Mouse (Mus musculus) hindbrain, embryonic 16.5 days (tissue): ENCODE results near the gene Ssbp3. TPM values are rescaled to one million over a fixed set of nuclear protein-coding genes. Genes with fewer than 3 reads are reported as not detected.

Source experiments
- ATAC-seq: fragments of 200-750 bp; cut with Nextera tagmentation; 2 replicates; pipeline ENCODE4 v1.8.0; 2017; ENCODE audit warnings: moderate TSS enrichment, moderate library complexity
- H3K27ac ChIP-seq: fragments of 300-500 bp; sonication (generic); 2 replicates; pipeline ENCODE4 v1.5.1; 2014; ENCODE audit warnings: low read depth, mild to moderate bottlenecking, control low read depth, low read length, moderate library complexity
- H3K27me3 ChIP-seq: fragments of 300-500 bp; sonication (generic); replicated peaks from 2 replicates; pipeline ENCODE4 v1.6.1; 2014; ENCODE audit warnings: low read length; ENCODE audit not compliant: control insufficient read depth, insufficient read depth
- H3K36me3 ChIP-seq: fragments of 300-500 bp; sonication (generic); 2 replicates; pipeline ENCODE4 v1.6.1; 2014; ENCODE audit warnings: mild to moderate bottlenecking, low read length, moderate library complexity, mixed read lengths; ENCODE audit not compliant: control insufficient read depth, insufficient read depth
- H3K4me1 ChIP-seq: fragments of 300-500 bp; sonication (generic); 2 replicates; pipeline ENCODE4 v1.6.1; 2014; ENCODE audit warnings: low read depth, low read length; ENCODE audit not compliant: control insufficient read depth, insufficient read depth
- H3K4me2 ChIP-seq: fragments of 300-500 bp; sonication (generic); 2 replicates; pipeline ENCODE4 v1.6.1; 2014; ENCODE audit warnings: mild to moderate bottlenecking, low read length, control low read depth, moderate library complexity
- H3K4me3 ChIP-seq: fragments of 300-500 bp; sonication (generic); 2 replicates; pipeline ENCODE4 v1.5.1; 2014; ENCODE audit warnings: mild to moderate bottlenecking, low read length, control low read depth, moderate library complexity
- H3K9ac ChIP-seq: fragments of 300-500 bp; sonication (generic); 2 replicates; pipeline ENCODE4 v1.6.1; 2014; ENCODE audit warnings: low read depth, mild to moderate bottlenecking, control low read depth, low read length, moderate library complexity
- H3K9me3 ChIP-seq: fragments of 300-500 bp; sonication (generic); 2 replicates; pipeline ENCODE4 v1.6.1; 2014; ENCODE audit warnings: mild to moderate bottlenecking, low read length, moderate library complexity; ENCODE audit not compliant: control insufficient read depth
- WGBS: fragments of 180-500 bp; shearing (Covaris S2); extraction: QIAGEN DNeasy Blood & Tissue Kit; methylation state at CpG from one replicate; pipeline ENCODE4 v1.1.7; 2014; 5-methylcytosine and 5-hydroxymethylcytosine counted together
- polyA plus RNA-seq: library from polyadenylated mRNA; unstranded; fragments of >200 nt; fragmentation: Nextera tagmentation; extraction: Ambion mirVana; gene quantifications from 2 replicates; pipeline ENCODE4 v1.2.1, GENCODE M21; 2015

The Ssbp3 gene
- polyA plus RNA-seq, 1 experiment from 2014 or later, result 82.9 TPM

DNA sequence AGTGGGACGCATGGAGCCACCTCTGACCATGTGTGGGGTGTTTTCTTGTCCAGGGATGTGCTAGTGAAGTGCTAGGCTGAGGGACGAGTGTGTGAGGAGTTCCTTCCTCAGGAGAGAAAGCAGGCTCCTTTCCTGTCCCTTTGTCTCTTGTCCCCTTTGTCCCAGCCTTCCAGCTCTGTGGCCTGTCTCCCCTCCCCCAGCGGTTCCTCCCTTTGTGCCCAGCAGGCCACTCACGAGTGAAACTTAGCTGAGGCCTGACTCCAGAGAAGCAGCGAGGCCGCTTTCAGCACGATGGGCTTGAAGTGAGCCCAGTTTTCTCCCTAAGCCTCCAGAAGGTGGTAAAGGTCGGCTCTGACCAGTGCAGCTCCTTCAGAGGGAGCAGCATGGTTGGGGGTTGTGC, 26.2 kb downstream of the Ssbp3 start:
- peak overlapping the region; percentile 33 for H3K9ac ChIP-seq
- H3K27ac ChIP-seq, result peak overlapping the region; percentile 59; the same call in 1 of the 2 replicates
- no peaks in the 10 kb centered on the region for H3K27me3 ChIP-seq
- no peaks in the 10 kb centered on the region for H3K9me3 ChIP-seq
- no peak for ATAC-seq
- no peak overlapping the region for H3K4me3 ChIP-seq
- no peak overlapping the region for H3K4me2 ChIP-seq
- 0 out of 2 replicates have a peak, but pooled peaks cover 2% of the 10 kb centered on the region for H3K36me3 ChIP-seq
- WGBS, result 9% methylated on average over 8 of the region's 8 CpGs
- peaks cover 68% of the 10 kb centered on the region for H3K4me1 ChIP-seq

- H3K27ac ChIP-seq, result peak overlapping the region; percentile 63; the same call in 1 of the 2 replicates
- no peaks in the 10 kb centered on the region for H3K9me3 ChIP-seq
- no peak for ATAC-seq
- peaks cover 86% of the 10 kb centered on the region for H3K4me1 ChIP-seq
- no peak overlapping the region for H3K4me3 ChIP-seq
- H3K4me2 ChIP-seq, result 0 out of 2 replicates have a peak overlapping the region, but pooled peaks have one; percentile 7
- 36% methylated on average over 8 of the region's 8 CpGs for WGBS
- no peaks in the 10 kb centered on the region for H3K27me3 ChIP-seq
- 0 out of 2 replicates have a peak, but pooled peaks cover 2% of the 10 kb centered on the region for H3K36me3 ChIP-seq
- peak overlapping the region; percentile 43; the same call in 1 of the 2 replicates for H3K9ac ChIP-seq
Measured at GRCm38 (mm10) chr4:106938506-106939222, 28.2 kb downstream of the Ssbp3 start.

DNA sequence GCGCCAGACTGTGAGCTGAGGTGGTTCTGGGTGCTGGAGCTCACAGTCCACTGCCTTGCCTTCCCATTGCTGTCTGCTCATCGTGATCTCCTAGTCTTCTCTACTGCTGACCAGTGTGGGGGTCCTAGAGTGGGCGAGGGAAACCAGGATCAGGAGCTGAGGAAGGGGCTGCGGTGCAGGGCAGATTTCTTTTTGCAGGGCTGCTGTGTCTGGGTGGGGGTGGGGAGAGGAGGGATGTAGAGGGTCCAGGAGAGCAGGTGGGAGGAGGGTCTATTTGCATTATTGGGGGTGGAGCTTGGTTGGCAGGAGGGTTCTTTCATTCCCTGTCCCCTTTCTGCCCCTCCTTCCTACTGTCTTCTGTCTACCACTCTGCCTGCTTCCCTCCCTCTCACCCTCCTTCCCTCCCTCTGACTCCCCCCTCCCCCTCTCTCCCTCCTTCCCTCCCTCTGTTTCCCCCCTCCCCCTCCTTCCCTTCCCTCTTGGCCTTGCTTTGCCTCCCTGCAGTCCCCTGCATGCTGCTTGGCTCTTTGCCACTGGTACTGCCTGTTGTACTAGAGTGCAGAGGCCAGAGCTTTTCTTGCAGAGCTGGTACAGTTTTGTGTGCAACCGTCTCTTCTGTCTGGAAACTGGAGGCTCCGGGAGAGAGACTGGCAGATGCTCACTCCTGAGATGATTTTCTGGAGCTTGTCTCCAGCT, 28.9 kb downstream of the Ssbp3 start:
- WGBS, result 9% methylated on average over 6 of the region's 6 CpGs
- H3K4me2 ChIP-seq, result 0 out of 2 replicates have a peak overlapping the region, but pooled peaks have one; percentile 7

GRCm38 (mm10) chr4:106939919-106940227, 29.4 kb downstream of the Ssbp3 start:
- no peak overlapping the region for H3K4me3 ChIP-seq
- peak overlapping the region; percentile 43 for H3K9ac ChIP-seq
- WGBS, result 31% methylated on average over 4 of the region's 4 CpGs
- H3K4me2 ChIP-seq, result no peak overlapping the region
- no peaks in the 10 kb centered on the region for H3K27me3 ChIP-seq
- peak; percentile 12; the same call in 1 of the 2 replicates for ATAC-seq
- H3K9me3 ChIP-seq, result no peaks in the 10 kb centered on the region
- H3K27ac ChIP-seq, result peak overlapping the region; percentile 71
- H3K36me3 ChIP-seq, result 0 out of 2 replicates have a peak, but pooled peaks cover 2% of the 10 kb centered on the region
- H3K4me1 ChIP-seq, result peaks cover 92% of the 10 kb centered on the region

More for the DNA sequence above, 28.9 kb downstream of the Ssbp3 start:
- no peaks in the 10 kb centered on the region for H3K27me3 ChIP-seq
- peak; percentile 73 for ATAC-seq
- peak overlapping the region; percentile 43 for H3K9ac ChIP-seq
- H3K27ac ChIP-seq, result peak overlapping the region; percentile 71
- 0 out of 2 replicates have a peak, but pooled peaks cover 2% of the 10 kb centered on the region for H3K36me3 ChIP-seq
- no peak overlapping the region for H3K4me3 ChIP-seq
- H3K9me3 ChIP-seq, result no peaks in the 10 kb centered on the region
- peaks cover 93% of the 10 kb centered on the region for H3K4me1 ChIP-seq

DNA sequence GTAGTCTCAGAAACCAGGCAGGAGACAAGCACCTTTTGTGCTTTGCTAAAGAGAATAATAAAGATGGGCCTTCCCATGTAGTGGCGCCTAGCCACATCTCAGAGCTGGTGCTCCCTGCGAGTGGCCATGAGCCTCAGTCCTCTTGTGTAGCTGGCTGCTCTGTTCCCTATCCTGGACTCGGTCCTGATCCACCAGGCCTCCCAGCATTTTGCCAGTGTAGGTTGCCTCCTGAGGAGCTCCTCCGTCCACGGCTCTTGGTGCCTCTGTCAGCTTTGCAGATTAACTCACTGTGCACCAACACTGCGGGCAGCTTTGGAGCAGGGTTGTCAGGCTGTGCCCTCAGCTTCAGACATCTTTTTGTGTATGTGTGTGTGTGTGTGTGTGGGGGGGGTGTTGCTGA, 30.4 kb downstream of the Ssbp3 start:
- WGBS, result 41% methylated on average over 6 of the region's 6 CpGs
- peak overlapping the region; percentile 45 for H3K9ac ChIP-seq

GRCm38 (mm10) chr4:106941475-106941874, 31.0 kb downstream of the Ssbp3 start:
- H3K4me1 ChIP-seq, result peaks cover 77% of the 10 kb centered on the region
- no peak overlapping the region for H3K27ac ChIP-seq
- no peaks in the 10 kb centered on the region for H3K27me3 ChIP-seq
- no peak for ATAC-seq
- H3K9ac ChIP-seq, result no peak overlapping the region
- no peak overlapping the region for H3K4me3 ChIP-seq
- H3K4me2 ChIP-seq, result no peak overlapping the region
- H3K9me3 ChIP-seq, result no peaks in the 10 kb centered on the region
- H3K36me3 ChIP-seq, result 0 out of 2 replicates have a peak, but pooled peaks cover 2% of the 10 kb centered on the region

More for the DNA sequence above, 30.4 kb downstream of the Ssbp3 start:
- H3K4me1 ChIP-seq, result peaks cover 83% of the 10 kb centered on the region
- no peak overlapping the region for H3K4me2 ChIP-seq
- H3K36me3 ChIP-seq, result 0 out of 2 replicates have a peak, but pooled peaks cover 2% of the 10 kb centered on the region
- H3K27ac ChIP-seq, result peak overlapping the region; percentile 44; the same call in 1 of the 2 replicates
- ATAC-seq, result no peak
- no peak overlapping the region for H3K4me3 ChIP-seq
- H3K9me3 ChIP-seq, result no peaks in the 10 kb centered on the region
- no peaks in the 10 kb centered on the region for H3K27me3 ChIP-seq

DNA sequence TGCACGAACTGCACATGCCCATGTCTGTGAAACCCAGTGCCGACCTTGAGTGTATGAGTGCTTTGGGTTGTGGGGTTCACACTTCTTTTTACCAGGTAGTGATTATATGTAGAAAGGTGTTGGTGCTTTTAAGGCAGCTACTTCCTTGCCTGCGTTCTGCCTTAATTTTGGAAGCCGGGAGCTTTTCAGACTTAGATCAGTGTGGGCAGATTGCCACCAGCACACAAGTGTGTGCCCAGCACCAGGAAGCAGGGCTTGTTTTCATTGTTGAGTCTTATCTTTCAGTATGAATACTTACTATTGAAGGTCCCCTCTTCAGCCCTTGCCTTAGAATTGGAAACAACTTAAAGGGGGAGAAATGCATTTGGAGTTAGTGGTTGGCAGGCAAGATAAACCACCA, 32.0 kb downstream of the Ssbp3 start:
- Histone ChIP-seq H3K27ac (no peak overlapping the region), H3K4me3 (no peak overlapping the region), H3K9me3 (no peaks in the 10 kb centered on the region), H3K27me3 (no peaks in the 10 kb centered on the region), H3K9ac (no peak overlapping the region), H3K4me1 (peaks cover 74% of the 10 kb centered on the region), H3K36me3 (no peaks in the 10 kb centered on the region), H3K4me2 (no peak overlapping the region)
- no peak for ATAC-seq
- 79% methylated on average over 4 of the region's 4 CpGs for WGBS

- WGBS, result 72% methylated on average over 2 of the region's 2 CpGs
Measured at GRCm38 (mm10) chr4:106943627-106944026, 33.1 kb downstream of the Ssbp3 start.

DNA sequence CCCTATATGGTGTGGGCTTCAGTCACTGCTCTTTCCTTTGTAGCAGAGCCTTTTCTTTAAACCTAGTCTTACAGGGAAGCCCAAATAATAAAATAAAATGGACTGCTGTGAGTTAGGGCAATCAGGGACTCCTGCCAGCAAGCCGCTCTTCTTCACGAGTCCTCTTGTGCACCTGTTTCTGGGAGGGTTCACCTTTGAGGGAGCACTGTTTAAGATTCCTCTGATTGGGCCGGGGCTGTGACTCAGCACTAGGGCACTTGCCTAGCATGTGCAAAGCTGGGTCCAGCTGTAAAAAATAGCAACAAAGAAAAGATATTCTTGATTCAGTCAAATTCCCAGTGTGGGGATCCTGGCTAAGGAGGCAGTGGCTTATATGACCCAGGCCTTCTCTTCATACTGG, 34.4 kb downstream of the Ssbp3 start:
- ATAC-seq, result no peak
- peaks cover 68% of the 10 kb centered on the region for H3K4me1 ChIP-seq
- 72% methylated on average over 3 of the region's 3 CpGs for WGBS

More at GRCm38 (mm10) chr4:106943627-106944026, 33.1 kb downstream of the Ssbp3 start:
- Histone ChIP-seq H3K36me3 (no peaks in the 10 kb centered on the region), H3K9me3 (no peaks in the 10 kb centered on the region), H3K4me3 (no peak overlapping the region), H3K4me2 (no peak overlapping the region), H3K4me1 (peaks cover 71% of the 10 kb centered on the region), H3K9ac (no peak overlapping the region), H3K27ac (no peak overlapping the region), H3K27me3 (no peaks in the 10 kb centered on the region)
- ATAC-seq, result no peak

More for the DNA sequence above, 34.4 kb downstream of the Ssbp3 start:
- Histone ChIP-seq H3K27me3 (no peaks in the 10 kb centered on the region), H3K36me3 (no peaks in the 10 kb centered on the region), H3K4me2 (no peak overlapping the region), H3K27ac (no peak overlapping the region), H3K4me3 (no peak overlapping the region), H3K9me3 (no peaks in the 10 kb centered on the region), H3K9ac (no peak overlapping the region)
